ENCODE assay signal across 16 mouse cellular contexts in genomic region chr11:107867509-107867908, GRCm38 (mm10). TPM values are rescaled to one million over a fixed set of nuclear protein-coding genes. Genes with fewer than 3 reads are reported as not detected.
DNase-seq lines count a peak whose midpoint lies in the region; ATAC-seq and TF ChIP-seq lines count a peak whose summit lies in the region.
"Had no signal": no experiment of that assay in that cellular context is flagged by ENCODE, and none has a peak within 500 bp of the region (broad histone marks: within the 10 kb centered on the region; RNA-seq: fewer than 3 reads in every experiment).

No protein-coding gene starts in this region.

- no peaks in the 10 kb centered on the region for H3K27me3 ChIP-seq in midbrain, embryonic 14.5 days (ENCODE audit: control insufficient read depth, insufficient read depth, low read length)
- H3K27me3 ChIP-seq in midbrain, embryonic 10.5 days (ENCODE audit: low read depth, poor library complexity, severe bottlenecking): no peaks in the 10 kb centered on the region
- no peaks in the 10 kb centered on the region for H3K27me3 ChIP-seq in heart, embryonic 12.5 days (replicated peaks)
- H3K27me3 ChIP-seq: embryonic facial prominence, embryonic 13.5 days; midbrain, embryonic 15.5 days; neural tube, embryonic 13.5 days had no signal

- DNase-seq in midbrain, embryonic 14.5 days: no peak
- no peak for DNase-seq in midbrain, embryonic 10.5 days (ENCODE audit: low spot score)
- peak; percentile 42 to 58 for DNase-seq in left cerebral cortex, adult 2 months (ENCODE audit: extremely low spot score in 1 of 2, low spot score in 2 of 2)
- DNase-seq in right cerebral cortex, postnatal 4 days: peak; percentile 22
- no peak for DNase-seq in gastrocnemius, postnatal 25 days
- DNase-seq: adrenal gland, adult 2 months; kidney, adult 2 months had no signal

- no peak for TF ChIP-seq CTCF in left cerebral cortex, adult 2 months (IDR thresholded peaks at IDR 0.05)

- H3K4me3 ChIP-seq in midbrain, embryonic 14.5 days (replicated peaks; ENCODE audit: low read depth, low read length): no peak overlapping the region
- no peak overlapping the region for H3K4me3 ChIP-seq in midbrain, embryonic 10.5 days
- H3K4me3 ChIP-seq in left cerebral cortex, adult 2 months: no peak overlapping the region
- no peak overlapping the region for H3K4me3 ChIP-seq in heart, embryonic 12.5 days
- H3K4me3 ChIP-seq: embryonic facial prominence, embryonic 13.5 days; heart, embryonic 10.5 days; midbrain, embryonic 15.5 days; neural tube, embryonic 13.5 days had no signal

- intact Hi-C loops in left cerebral cortex, adult 2 months (cut with DNase I): loop anchor here (1.0 kb wide), 1 partner anchor 44 kb away; no protein-coding TSS in a partner anchor

- no peaks in the 10 kb centered on the region for H3K36me3 ChIP-seq in midbrain, embryonic 14.5 days (ENCODE audit: control insufficient read depth, insufficient read depth, low read length)
- no peaks in the 10 kb centered on the region for H3K36me3 ChIP-seq in midbrain, embryonic 10.5 days
- no peaks in the 10 kb centered on the region for H3K36me3 ChIP-seq in heart, embryonic 12.5 days
- H3K36me3 ChIP-seq: embryonic facial prominence, embryonic 13.5 days; heart, embryonic 10.5 days; midbrain, embryonic 15.5 days; neural tube, embryonic 13.5 days had no signal

- H3K9me3 ChIP-seq in midbrain, embryonic 14.5 days (ENCODE audit: control insufficient read depth, low read length): no peaks in the 10 kb centered on the region
- H3K9me3 ChIP-seq in midbrain, embryonic 10.5 days (replicated peaks): no peaks in the 10 kb centered on the region
- H3K9me3 ChIP-seq in heart, embryonic 12.5 days (replicated peaks): no peaks in the 10 kb centered on the region
- H3K9me3 ChIP-seq: embryonic facial prominence, embryonic 13.5 days; heart, embryonic 10.5 days; midbrain, embryonic 15.5 days; neural tube, embryonic 13.5 days had no signal

- 0 out of 2 replicates have a peak overlapping the region, but pooled peaks have one; percentile 5 for H3K27ac ChIP-seq in midbrain, embryonic 14.5 days (replicated peaks; ENCODE audit: low read depth, low read length)
- no peak overlapping the region for H3K27ac ChIP-seq in midbrain, embryonic 10.5 days (replicated peaks)
- no peak overlapping the region for H3K27ac ChIP-seq in left cerebral cortex, adult 2 months
- no peak overlapping the region for H3K27ac ChIP-seq in heart, embryonic 12.5 days (ENCODE audit: poor library complexity, severe bottlenecking)
- H3K27ac ChIP-seq: embryonic facial prominence, embryonic 13.5 days; heart, embryonic 10.5 days; liver, embryonic 14.5 days; midbrain, embryonic 15.5 days; neural tube, embryonic 13.5 days had no signal

- H3K4me2 ChIP-seq in midbrain, embryonic 14.5 days (ENCODE audit: low read length): no peak overlapping the region
- no peak overlapping the region for H3K4me2 ChIP-seq in heart, embryonic 12.5 days
- H3K4me2 ChIP-seq: embryonic facial prominence, embryonic 13.5 days; midbrain, embryonic 15.5 days; neural tube, embryonic 13.5 days had no signal

- ATAC-seq in midbrain, embryonic 14.5 days (ENCODE audit: low FRiP score, low TSS enrichment): no peak
- peak; percentile 95 for ATAC-seq in frontal cortex, adult (ENCODE audit: low TSS enrichment)
- no peak for ATAC-seq in heart, embryonic 12.5 days (ENCODE audit: insufficient number of reproducible peaks, low FRiP score)
- ATAC-seq: midbrain, embryonic 15.5 days had no signal

- 0 out of 2 replicates have a peak, but pooled peaks cover 3% of the 10 kb centered on the region for H3K4me1 ChIP-seq in midbrain, embryonic 14.5 days (ENCODE audit: control insufficient read depth, insufficient read depth, low read length)
- H3K4me1 ChIP-seq in midbrain, embryonic 10.5 days: peaks cover 9% of the 10 kb centered on the region
- no peaks in the 10 kb centered on the region for H3K4me1 ChIP-seq in heart, embryonic 12.5 days (replicated peaks)
- H3K4me1 ChIP-seq: embryonic facial prominence, embryonic 13.5 days; heart, embryonic 10.5 days had no signal

- no peak overlapping the region for H3K9ac ChIP-seq in midbrain, embryonic 14.5 days (replicated peaks; ENCODE audit: low read length)
- H3K9ac ChIP-seq in heart, embryonic 12.5 days: no peak overlapping the region
- H3K9ac ChIP-seq: embryonic facial prominence, embryonic 13.5 days; liver, embryonic 14.5 days; midbrain, embryonic 15.5 days; neural tube, embryonic 13.5 days had no signal

- 78% methylated on average over 8 of the region's 8 CpGs for WGBS in midbrain, embryonic 14.5 days
- WGBS in midbrain, embryonic 10.5 days: 84% methylated on average over 8 of the region's 8 CpGs
- 79% methylated on average over 8 of the region's 8 CpGs for WGBS in heart, embryonic 12.5 days

RNA-seq across cellular contexts. Expression of gene Cacng5, which starts 47.3 kb away (rescaled TPM):
- polyA plus RNA-seq in midbrain, embryonic 14.5 days (2014; fragmentation: Nextera tagmentation; extraction: Ambion mirVana): 7.6 and 8.4 TPM in 2 replicates
- polyA plus RNA-seq in midbrain, embryonic 10.5 days (2016; fragmentation: Nextera tagmentation; extraction: Ambion mirVana): 1.2 and 1.7 TPM in 2 replicates
- total RNA-seq in left cerebral cortex, adult 2 months (2021): 10 to 100 TPM; 11.5 to 15.2 TPM
- total RNA-seq in gastrocnemius, postnatal 25 days (2021): under 1 TPM in 1 of 2 experiments, not detected in 1; 0.08 TPM
- not detected in 2 replicates for polyA plus RNA-seq in heart, embryonic 12.5 days (2016; fragmentation: Nextera tagmentation; extraction: Ambion mirVana)
- total RNA-seq: CH12.LX; hematopoietic stem cell, adult 5-6 weeks had no signal

Comparison
In these comparisons a context has a peak if more than half of its experiments do, and no peak if none do; other contexts are left out.
1. DNase-seq: peak in left cerebral cortex, adult 2 months (2 of 2) and right cerebral cortex, postnatal 4 days (single experiment); none in midbrain, embryonic 14.5 days (single experiment), midbrain, embryonic 10.5 days (single experiment) and gastrocnemius, postnatal 25 days (single experiment).